Mouse (Mus musculus) embryo, embryonic 10.5 days (tissue): ENCODE measurements around the gene Sh2d1a.

Source experiments
- DNase-seq: peaks from one replicate; pipeline ENCODE4 v3.0.0-alpha.2; 2015; ENCODE audit warnings: low spot score

Gene Sh2d1a

GRCm38 (mm10) chrX:42502291-42503043 is at the start of gene Sh2d1a:
TSS of gene Sh2d1a (plus strand) at chrX:42502453.
- DNase-seq, result no peak

- DNase-seq, result no peak
Measured at GRCm38 (mm10) chrX:42453001-42453400, 49.3 kb upstream of the Sh2d1a start.

GRCm38 (mm10) chrX:42454533-42454932 is 47.7 kb upstream of the Sh2d1a start:
- no peak for DNase-seq

GRCm38 (mm10) chrX:42489446-42489845 is 12.8 kb upstream of the Sh2d1a start, which contains the start of gene Tex13c2:
TSS of gene Tex13c2 (plus strand) at chrX:42489691.
- no peak for DNase-seq

GRCm38 (mm10) chrX:42490336-42490735 is 11.9 kb upstream of the Sh2d1a start:
- DNase-seq, result no peak

GRCm38 (mm10) chrX:42500538-42500937 is 1.7 kb upstream of the Sh2d1a start:
- no peak for DNase-seq

GRCm38 (mm10) chrX:42511105-42511504 is 8.9 kb downstream of the Sh2d1a start:
- no peak for DNase-seq

- DNase-seq, result peak; percentile 22
Measured at GRCm38 (mm10) chrX:42512567-42512966, 10.3 kb downstream of the Sh2d1a start.

DNA sequence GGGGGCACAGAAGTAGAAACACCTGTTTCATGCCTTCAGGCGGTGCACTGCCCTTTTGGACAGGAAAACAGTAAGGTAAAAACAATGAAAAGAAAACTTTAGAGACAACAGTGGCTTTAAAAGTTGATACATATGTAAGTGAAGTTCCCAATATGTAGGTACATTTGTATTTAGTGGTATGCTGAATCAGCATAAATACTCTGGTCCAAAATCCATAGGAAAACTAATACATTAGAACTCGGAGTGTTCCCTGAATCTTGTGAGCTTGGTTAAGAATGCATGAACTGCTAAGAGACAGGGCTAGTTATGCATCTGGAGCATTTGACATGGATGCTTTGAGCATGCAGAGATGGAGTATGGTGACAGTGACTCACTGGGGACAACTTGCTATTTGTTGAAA is 20.6 kb downstream of the Sh2d1a start:
- no peak for DNase-seq

GRCm38 (mm10) chrX:42530703-42531102 is 28.4 kb downstream of the Sh2d1a start:
- no peak for DNase-seq

- DNase-seq, result peak; percentile 1
Measured at GRCm38 (mm10) chrX:42540030-42540755, 37.9 kb downstream of the Sh2d1a start.

- DNase-seq, result peak; percentile 81
Measured at GRCm38 (mm10) chrX:42540756-42541053, 38.5 kb downstream of the Sh2d1a start.

DNA sequence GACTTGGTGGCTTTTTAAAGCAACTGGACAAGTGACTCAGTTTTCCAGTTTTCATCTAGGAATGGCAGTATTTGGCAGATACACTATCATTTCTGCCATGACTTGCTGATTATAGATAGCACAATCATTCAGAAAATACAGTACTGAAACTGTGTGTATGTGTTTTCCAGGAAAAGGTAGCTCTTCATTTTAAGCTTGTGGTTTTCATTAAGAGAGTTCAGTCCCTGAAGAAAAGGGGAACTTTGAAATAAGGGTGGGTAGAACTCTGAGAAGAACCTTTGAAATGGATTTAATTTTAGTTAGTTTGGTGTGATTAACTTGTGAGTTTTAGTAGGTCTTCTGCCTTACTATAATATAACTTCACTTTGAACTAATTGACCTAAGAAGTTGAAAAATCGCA is 42.8 kb downstream of the Sh2d1a start:
- DNase-seq, result no peak

GRCm38 (mm10) chrX:42548513-42548912 is 46.3 kb downstream of the Sh2d1a start:
- DNase-seq, result no peak

DNA sequence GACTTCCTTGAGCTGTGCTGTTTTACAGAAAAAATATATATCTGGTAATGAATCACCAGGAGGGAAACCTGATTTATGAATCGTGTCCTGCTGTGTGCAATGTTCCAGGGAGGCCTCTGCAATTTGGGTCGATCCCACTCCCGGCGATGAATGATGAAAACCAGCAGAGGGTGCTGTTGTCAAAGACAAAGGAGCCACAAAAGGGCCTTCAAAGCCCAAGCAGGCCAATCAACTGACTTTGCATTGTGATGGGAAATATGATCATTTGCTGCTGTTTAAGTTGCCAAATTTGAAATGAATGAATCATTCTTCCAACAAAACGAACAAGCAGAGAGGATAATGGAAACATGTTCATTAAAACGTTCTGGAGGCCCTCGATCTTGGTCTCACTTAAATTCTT is 55.0 kb downstream of the Sh2d1a start:
- peak; percentile 77 for DNase-seq

DNA sequence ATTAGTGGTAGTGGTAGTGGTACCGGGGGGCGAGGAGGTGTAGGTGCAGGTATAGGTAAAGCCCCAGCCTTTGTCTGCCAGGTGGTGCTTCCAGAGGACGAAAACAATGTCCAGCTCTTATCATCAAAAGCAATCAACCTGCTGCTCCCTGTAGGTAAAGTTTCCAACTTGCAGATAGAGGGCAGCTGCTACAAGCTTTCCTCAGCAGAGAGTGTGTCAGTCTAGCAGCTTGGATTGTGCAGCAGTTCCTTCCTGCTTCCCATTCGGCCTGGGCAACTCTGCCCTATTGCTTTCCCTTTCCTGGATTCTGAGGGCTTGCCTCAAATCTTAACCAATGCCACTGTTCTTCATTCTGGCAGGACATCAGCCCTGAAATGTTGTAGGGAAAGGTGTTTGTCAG is 56.4 kb downstream of the Sh2d1a start:
- no peak for DNase-seq
